Mouse (Mus musculus) urinary bladder, postnatal 14 days (tissue): ENCODE results near the gene Myo9a.
"Not testable (repeated sequence)": the region's sequence is repeated elsewhere in the genome, so short reads cannot be mapped to it uniquely, and the experiment has no call there.

ENCODE experiments used
- DNase-seq: peaks from one replicate; pipeline ENCODE4 v3.0.0; 2021; ENCODE audit warnings: low spot score

Myo9a gene

DNA sequence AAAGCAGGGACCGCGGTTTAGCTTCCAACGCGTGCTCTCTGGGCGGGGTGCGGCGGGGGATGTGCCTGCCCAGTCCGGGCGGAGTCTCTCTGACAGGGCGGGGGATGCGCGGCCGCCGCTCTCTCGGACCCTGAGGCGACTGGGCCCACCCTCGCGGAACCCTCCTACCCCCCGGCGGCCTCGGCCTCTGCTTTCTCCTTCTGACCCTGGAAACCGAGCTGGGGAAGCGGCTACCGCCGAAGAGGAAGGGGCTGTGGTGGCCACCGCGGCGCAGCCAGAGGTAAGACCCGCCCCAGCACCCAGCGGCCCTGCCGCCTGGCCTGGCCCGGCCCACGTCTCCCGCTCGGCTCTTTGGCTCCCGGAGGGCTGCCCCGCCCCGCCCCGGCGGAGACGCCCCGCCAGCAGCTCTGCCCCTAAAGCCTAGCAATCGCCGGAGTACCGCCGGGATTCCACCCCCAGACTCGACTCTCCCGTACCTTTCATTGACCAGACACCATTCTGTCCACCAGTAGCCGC is 428 bp downstream of the Myo9a start:
- peak; percentile 90 for DNase-seq

GRCm38 (mm10) chr9:59751966-59752365 is 1.3 kb downstream of the Myo9a start:
- DNase-seq = no peak

GRCm38 (mm10) chr9:59755199-59755598 is 4.5 kb downstream of the Myo9a start:
- no peak for DNase-seq

DNA sequence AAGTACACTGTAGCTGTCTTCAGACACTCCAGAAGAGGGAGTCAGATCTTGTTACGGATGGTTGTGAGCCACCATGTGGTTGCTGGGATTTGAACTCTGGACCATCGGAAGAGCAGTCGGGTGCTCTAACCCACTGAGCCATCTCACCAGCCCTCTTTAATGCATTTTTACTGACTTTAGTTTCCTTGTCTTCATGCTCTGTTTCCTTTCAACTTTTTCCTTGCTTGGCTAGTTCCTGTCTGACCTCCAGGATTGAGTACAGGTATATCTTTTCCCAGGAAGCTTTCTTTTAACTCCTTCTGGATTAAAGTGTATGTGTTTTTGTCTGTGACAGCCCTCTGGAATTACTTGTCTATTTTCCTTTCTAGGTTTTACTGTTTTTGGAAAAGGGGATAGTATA is 6.3 kb downstream of the Myo9a start:
- DNase-seq = not testable (repeated sequence)

GRCm38 (mm10) chr9:59760515-59760914 is 9.8 kb downstream of the Myo9a start:
- no peak for DNase-seq

- not testable (repeated sequence) for DNase-seq
These were observed 16.3 kb downstream of the Myo9a start for GRCm38 (mm10) chr9:59766966-59767461.

DNA sequence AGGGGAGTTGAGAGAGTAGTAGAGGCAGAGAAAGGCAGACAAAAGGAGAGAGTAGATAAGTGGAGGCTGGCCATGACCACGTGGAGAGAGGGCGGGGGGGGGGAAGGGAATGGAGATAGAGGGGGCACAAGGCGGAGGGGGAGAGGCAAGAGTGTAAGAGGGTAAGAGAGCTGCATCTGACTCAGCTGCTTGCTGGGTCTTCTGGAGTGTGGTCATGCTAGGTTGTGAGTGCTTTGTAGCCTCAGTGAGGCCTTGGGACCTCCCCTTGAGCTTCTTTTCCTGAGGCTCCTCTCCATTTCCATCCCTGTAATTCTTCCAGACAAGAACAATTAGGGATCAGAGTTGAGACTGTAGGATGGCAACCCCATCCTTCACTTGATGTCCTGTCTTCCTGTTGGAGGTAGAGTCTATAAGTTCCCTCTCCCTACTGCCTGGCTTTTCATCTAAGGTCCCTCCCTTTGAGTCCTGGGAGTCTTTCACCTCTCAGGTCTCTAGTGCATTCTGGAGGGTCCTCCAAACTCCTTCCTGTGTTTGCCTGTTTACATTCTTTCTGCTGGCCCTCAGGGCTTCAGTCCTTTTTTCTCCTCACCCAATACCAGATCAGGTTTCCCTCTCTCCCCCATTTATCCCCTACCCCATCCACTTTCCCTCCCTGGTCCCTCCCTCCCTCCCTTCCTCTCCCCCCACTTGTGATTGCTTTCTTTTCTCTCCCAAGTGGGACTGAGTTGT is 55.5 kb downstream of the Myo9a start:
- not testable (repeated sequence) for DNase-seq

DNA sequence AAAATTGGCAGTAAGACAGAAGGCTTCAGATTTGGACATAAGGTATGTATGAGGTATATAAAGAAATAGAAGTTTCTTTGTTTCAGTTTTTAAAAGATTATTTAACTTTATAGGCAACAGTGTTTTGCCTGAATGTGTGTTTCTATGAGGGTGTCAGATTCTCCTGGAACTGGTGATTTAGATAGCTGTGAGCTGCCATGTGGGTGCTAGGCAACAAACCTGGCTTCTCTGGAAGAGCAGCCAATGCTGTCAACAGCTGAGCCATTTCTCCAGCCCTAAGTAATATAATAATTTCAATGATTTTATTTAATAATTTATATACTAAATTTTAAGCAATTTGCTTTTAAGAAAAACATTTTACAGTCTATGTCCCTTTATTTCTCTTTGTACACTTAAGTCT is 133.9 kb downstream of the Myo9a start:
- DNase-seq = no peak

DNA sequence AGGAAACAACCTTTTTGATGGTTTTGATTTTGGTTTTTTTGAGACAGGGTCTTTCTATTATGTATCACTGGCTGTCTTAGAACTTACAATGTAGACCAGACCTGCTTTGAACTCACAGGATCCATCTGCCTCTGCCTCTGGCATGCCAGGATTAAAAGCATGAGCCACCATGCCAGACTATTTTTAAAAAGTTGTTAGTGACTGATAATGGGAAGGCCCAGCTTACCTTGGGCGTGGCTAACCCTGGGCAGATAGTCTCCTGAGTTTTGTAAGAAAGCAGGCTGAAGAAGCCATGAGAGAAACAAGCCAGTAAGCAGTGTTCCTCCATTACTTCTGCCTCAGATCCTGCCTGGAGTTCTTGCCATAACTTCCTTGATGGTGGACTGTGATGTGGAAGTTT is 152.7 kb downstream of the Myo9a start:
- DNase-seq = no peak

DNA sequence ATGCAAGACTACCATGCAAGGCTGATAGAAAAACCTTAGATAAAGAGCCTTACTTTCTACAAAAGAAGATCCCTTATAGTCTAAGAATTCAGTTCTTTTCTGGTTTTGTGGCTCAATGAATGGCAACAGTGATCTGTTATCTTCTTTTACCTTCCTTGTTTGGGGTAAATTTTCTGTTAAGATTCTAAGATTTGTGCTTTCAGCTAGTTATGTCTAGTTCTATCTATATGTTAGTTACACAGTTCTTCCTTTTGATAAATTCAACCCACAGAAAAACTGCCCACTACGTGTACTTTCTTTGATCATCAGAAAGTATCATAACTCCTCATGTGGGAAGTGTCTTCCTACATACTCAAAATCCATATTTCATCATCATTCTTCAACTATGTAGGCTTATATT is 164.1 kb downstream of the Myo9a start:
- DNase-seq = no peak

- DNase-seq = no peak
These were observed 179.6 kb downstream of the Myo9a start for GRCm38 (mm10) chr9:59930248-59930647.

DNA sequence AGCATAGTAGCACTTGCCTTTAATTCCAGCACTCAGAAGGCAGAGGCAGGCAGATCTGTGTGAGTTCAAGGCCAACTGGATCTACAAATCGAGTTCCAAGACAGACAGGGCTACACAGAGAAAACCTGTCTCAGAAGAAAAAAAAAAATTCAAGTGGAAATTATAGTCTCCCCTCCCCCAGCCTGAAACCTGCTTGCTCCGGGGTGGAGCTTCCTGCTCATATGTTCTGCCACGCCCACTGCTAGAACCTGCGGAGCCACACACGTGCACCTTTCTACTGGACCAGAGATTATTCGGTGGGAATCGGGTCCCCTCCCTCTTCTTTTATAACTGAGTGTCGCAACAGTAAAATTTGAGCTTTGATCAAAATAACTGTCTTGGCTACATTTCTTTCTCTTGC is 185.2 kb downstream of the Myo9a start:
- DNase-seq = not testable (repeated sequence)

DNA sequence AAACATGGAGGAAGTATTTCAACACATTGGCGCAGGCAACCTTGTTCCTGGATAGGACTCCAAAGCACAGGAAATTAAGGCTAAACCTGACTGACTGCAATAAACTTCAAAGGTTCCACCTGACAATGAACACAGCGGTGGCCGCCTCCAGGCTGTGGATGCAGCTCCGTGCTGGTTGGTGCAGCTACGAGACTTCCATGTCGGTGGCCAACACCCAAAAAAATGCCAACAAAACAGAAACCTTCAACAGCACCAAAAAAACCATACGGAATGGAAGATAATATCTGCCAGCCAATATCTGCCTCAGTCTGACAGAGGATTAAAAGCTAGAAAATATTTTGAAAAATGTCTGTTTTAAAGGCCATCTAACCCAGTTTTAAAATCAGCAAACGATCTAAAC is 187.8 kb downstream of the Myo9a start:
- no peak for DNase-seq

DNA sequence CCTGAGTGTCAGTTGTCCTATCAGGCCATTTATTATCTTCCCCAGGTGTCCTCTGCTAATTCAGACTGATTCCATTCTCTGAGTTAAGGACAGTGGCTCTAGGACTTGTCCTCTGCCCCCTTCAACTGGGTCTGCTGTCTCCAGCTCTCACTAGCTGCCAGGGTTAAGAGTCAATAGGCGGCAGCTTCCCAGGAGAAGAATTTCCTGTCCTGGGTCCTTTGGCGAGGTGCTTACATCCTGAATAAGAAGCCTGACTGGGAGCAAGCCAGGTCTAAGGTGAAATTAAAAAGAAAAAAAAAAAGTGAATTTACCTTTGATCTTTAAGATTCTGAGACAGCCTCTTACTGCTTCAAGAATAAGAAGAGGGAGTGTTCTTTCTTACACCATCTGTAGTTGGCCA is 189.0 kb downstream of the Myo9a start:
- no peak for DNase-seq

- no peak for DNase-seq
These were observed 190.5 kb downstream of the Myo9a start for GRCm38 (mm10) chr9:59940913-59941884.

DNA sequence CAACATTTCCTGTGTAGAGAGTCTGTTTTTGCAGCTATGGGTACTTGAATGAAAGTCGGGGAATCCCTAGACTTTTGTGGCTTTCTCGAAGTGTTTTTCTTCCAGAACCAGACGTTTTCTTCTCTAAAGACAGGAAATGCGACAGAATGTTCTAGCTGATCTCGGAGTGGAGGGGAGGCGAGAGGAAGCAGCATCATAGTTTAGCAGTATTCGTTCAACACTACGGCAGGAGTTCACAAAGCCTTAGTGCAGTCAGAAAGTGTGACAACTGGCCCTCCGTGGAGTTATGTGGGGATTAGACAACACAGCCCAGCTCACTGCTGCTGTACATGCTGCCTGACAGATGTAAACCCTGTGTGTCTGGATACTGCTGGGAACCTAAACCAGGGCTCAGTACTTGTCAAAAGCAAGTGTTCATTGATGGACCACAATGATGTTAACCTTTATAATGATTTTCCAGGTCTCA is 191.2 kb downstream of the Myo9a start:
- no peak for DNase-seq

- DNase-seq = no peak
These were observed 191.9 kb downstream of the Myo9a start for GRCm38 (mm10) chr9:59942501-59943085.

DNA sequence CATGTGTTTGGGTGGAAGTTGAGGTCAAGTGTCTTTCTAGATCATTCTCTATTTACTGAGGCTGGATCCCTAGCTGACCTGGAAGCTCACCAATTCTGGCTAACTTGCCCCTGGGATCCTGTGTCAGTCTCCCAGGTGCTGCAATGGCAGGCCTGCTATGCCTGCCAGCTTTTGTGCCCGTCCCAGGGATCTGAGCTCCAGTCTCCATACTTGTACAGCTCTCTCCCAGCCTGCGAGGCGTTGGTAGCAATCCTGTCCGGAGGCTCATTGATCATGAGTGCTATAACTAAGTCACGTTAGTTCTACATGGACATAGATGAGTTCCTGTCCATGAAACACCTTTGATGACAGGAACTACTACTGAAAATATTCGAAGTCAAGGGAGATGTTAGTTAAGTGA is 193.1 kb downstream of the Myo9a start:
- no peak for DNase-seq

- DNase-seq = no peak
These were observed 194.5 kb downstream of the Myo9a start for GRCm38 (mm10) chr9:59945241-59945640.

DNA sequence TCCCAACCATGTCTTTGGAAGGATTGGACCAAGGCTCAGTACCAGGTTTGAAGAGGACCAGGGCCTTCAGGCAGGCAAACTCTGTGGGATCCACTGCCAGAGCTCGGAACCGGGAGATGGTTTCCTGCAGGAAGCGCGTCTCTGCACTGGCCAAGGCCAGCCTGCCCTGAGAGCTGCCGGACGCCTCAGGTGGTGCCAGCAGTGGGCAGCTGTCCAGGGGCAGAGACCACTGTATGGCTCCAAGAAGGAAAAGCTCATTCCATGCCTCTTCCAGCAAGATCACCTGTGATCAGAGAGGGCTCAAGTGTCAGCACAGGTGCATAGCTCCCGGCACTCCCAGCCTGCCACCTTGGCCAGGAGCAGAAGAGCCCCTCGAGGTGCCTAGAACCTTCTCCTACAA is 196.6 kb downstream of the Myo9a start:
- DNase-seq = no peak

DNA sequence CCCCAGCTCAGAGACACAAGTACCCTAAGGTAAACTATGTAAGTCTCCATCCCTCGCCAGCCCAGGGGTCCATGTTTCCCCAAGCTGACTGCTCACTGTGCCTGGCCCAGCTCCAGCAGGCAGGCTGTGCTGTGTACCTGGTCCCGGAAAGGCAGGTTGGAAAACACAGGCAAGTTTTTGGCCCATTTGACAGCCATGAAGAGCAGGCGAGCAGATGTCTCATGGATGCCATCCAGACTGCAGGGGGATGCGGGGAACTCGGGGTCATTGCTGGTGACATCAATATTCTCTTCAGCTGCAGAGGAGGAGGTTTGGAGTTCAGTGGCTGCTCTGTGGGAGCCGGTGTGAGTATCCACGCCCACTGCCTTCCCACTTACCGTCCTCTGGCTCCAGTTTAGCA is 197.5 kb downstream of the Myo9a start:
- no peak for DNase-seq

DNA sequence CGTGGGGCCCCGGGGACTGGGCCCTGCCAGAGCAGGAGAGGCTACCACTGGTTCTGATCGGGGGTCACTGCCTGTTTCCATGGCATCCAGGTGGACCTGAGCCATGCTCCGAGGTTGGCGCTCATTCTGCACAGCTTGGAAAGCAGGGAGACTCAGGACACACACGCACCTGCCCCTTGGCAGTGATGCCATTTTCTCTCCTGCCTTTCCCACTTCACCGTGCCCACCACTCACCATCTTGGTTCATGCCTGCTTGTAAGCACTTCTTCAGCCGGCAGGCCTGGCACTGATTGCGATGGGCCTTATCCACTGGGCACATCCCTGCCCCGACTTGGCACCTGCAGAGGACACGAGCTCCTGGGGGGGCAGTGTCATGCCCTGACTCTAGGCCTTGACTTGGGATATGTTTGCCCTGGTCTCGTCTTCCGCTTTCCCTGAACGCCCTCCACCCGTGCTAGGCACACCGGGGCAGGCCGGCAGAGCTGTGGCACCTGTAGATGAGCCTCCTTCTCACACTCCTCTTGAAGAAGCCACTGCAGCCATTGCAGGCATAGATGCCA is 198.1 kb downstream of the Myo9a start:
- DNase-seq = no peak
